Mouse (Mus musculus): ENCODE data around the gene Srp54a. TPM values are rescaled to one million over a fixed set of nuclear protein-coding genes. Genes with fewer than 3 reads are reported as not detected.
"Not testable (repeated sequence)": the region's sequence is repeated elsewhere in the genome, so short reads cannot be mapped to it uniquely, and the experiment has no call there.

Gene Srp54a
- 10 to 100 TPM; 73.5 to 93.4 TPM for total RNA-seq (2021)

GRCm38 (mm10) chr12:55079726-55080600 is at the start of gene Srp54a, which contains the start of gene 2700097O09Rik:
Srp54a (plus strand) TSS chr12:55080262.
2700097O09Rik (minus strand) TSS chr12:55080110.
- DNase-seq (ENCODE audit: low spot score), result peak; percentile 91
- intact Hi-C loops (cut with DNase I), result not testable (repeated sequence)

GRCm38 (mm10) chr12:55041011-55041410 is 39.1 kb upstream of the Srp54a start:
- no peak for DNase-seq (ENCODE audit: low spot score)
- intact Hi-C loops (cut with DNase I), result no loop called here

- no peak for DNase-seq (ENCODE audit: low spot score)
- intact Hi-C loops (cut with DNase I), result no loop called here
These were observed 30.2 kb upstream of the Srp54a start for GRCm38 (mm10) chr12:55049731-55050353.

- intact Hi-C loops (cut with DNase I), result no loop called here
These were observed 28.6 kb upstream of the Srp54a start for GRCm38 (mm10) chr12:55051210-55052173.

GRCm38 (mm10) chr12:55053267-55053666 is 26.8 kb upstream of the Srp54a start:
- DNase-seq (ENCODE audit: low spot score), result no peak
- intact Hi-C loops (cut with DNase I), result no loop called here

More at GRCm38 (mm10) chr12:55051210-55052173, 28.6 kb upstream of the Srp54a start:
- no peak for DNase-seq (ENCODE audit: low spot score)

GRCm38 (mm10) chr12:55054551-55055241 is 25.4 kb upstream of the Srp54a start:
- intact Hi-C loops (cut with DNase I), result no loop called here
- no peak for DNase-seq (ENCODE audit: low spot score)

- DNase-seq (ENCODE audit: low spot score), result no peak
- intact Hi-C loops (cut with DNase I), result no loop called here
These were observed 23.4 kb upstream of the Srp54a start for GRCm38 (mm10) chr12:55056703-55057102.

- intact Hi-C loops (cut with DNase I), result no loop called here
- DNase-seq (ENCODE audit: low spot score), result no peak
These were observed 21.0 kb upstream of the Srp54a start for GRCm38 (mm10) chr12:55058865-55059615.

GRCm38 (mm10) chr12:55059812-55060211 is 20.2 kb upstream of the Srp54a start:
- DNase-seq (ENCODE audit: low spot score), result no peak
- intact Hi-C loops (cut with DNase I), result no loop called here

GRCm38 (mm10) chr12:55060212-55060898 is 19.7 kb upstream of the Srp54a start:
- no peak for DNase-seq (ENCODE audit: low spot score)
- intact Hi-C loops (cut with DNase I), result no loop called here

GRCm38 (mm10) chr12:55061006-55061405 is 19.1 kb upstream of the Srp54a start:
- intact Hi-C loops (cut with DNase I), result no loop called here
- DNase-seq (ENCODE audit: low spot score), result no peak

GRCm38 (mm10) chr12:55062141-55062540 is 17.9 kb upstream of the Srp54a start:
- intact Hi-C loops (cut with DNase I), result no loop called here
- no peak for DNase-seq (ENCODE audit: low spot score)

GRCm38 (mm10) chr12:55072495-55072894 is 7.6 kb upstream of the Srp54a start:
- intact Hi-C loops (cut with DNase I), result no loop called here
- no peak for DNase-seq (ENCODE audit: low spot score)

GRCm38 (mm10) chr12:55073686-55074085 is 6.4 kb upstream of the Srp54a start:
- intact Hi-C loops (cut with DNase I), result no loop called here
- no peak for DNase-seq (ENCODE audit: low spot score)

GRCm38 (mm10) chr12:55075296-55075695 is 4.8 kb upstream of the Srp54a start:
- DNase-seq (ENCODE audit: low spot score), result no peak

GRCm38 (mm10) chr12:55078706-55079105 is 1.4 kb upstream of the Srp54a start:
- intact Hi-C loops (cut with DNase I); DNase-seq (ENCODE audit: low spot score): not testable (repeated sequence)

More at GRCm38 (mm10) chr12:55075296-55075695, 4.8 kb upstream of the Srp54a start:
- intact Hi-C loops (cut with DNase I), result no loop called here

- DNase-seq (ENCODE audit: low spot score); intact Hi-C loops (cut with DNase I): not testable (repeated sequence)
These were observed 510 bp downstream of the Srp54a start for GRCm38 (mm10) chr12:55080601-55080942.

- intact Hi-C loops (cut with DNase I); DNase-seq (ENCODE audit: low spot score): not testable (repeated sequence)
These were observed 12.1 kb downstream of the Srp54a start for GRCm38 (mm10) chr12:55092127-55092526.

Measured in heart, postnatal 25 days (tissue).